Mouse (Mus musculus) cerebellum, postnatal 14 days (tissue): ENCODE measurements around the gene Tmem269.

ENCODE experiments used
- DNase-seq, 2 experiments: peaks; one replicate each; pipeline ENCODE4 v3.0.0; 2021; ENCODE audit warnings: mixed read lengths in 2 of 2

The Tmem269 gene

GRCm38 (mm10) chr4:119180133-119180707 is 37.8 kb downstream of the Tmem269 start:
- DNase-seq, result no peak

GRCm38 (mm10) chr4:119178331-119178730 is 39.7 kb downstream of the Tmem269 start:
- no peak for DNase-seq

GRCm38 (mm10) chr4:119177702-119178101 is 40.3 kb downstream of the Tmem269 start:
- DNase-seq, result no peak

- DNase-seq, result peak; percentile 94 to 96
Observed at GRCm38 (mm10) chr4:119173851-119174453, 44.1 kb downstream of the Tmem269 start, which contains the start of gene Zfp691. TSS of gene Zfp691 (minus strand) at chr4:119174195.

- no peak for DNase-seq
Observed at GRCm38 (mm10) chr4:119172919-119173650, 44.9 kb downstream of the Tmem269 start.

- peak; percentile 91 to 95 for DNase-seq
Observed at GRCm38 (mm10) chr4:119167663-119168062, 50.4 kb downstream of the Tmem269 start.

- no peak for DNase-seq
Observed at GRCm38 (mm10) chr4:119167068-119167467, 50.9 kb downstream of the Tmem269 start.

- no peak for DNase-seq
Observed at GRCm38 (mm10) chr4:119165916-119166315, 52.1 kb downstream of the Tmem269 start.

GRCm38 (mm10) chr4:119162990-119163389 is 55.0 kb downstream of the Tmem269 start:
- DNase-seq, result no peak

- DNase-seq, result no peak
Observed at GRCm38 (mm10) chr4:119161358-119161757, 56.7 kb downstream of the Tmem269 start.

GRCm38 (mm10) chr4:119157891-119158290 is 60.1 kb downstream of the Tmem269 start:
- DNase-seq, result no peak

- peak; percentile 68 to 82 for DNase-seq
Observed at GRCm38 (mm10) chr4:119157186-119157585, 60.8 kb downstream of the Tmem269 start.
